Mouse (Mus musculus): Measurements from ENCODE around the gene Nr1d2. TPM values are rescaled to one million over a fixed set of nuclear protein-coding genes. Genes with fewer than 3 reads are reported as not detected.
"Not testable (repeated sequence)": the region's sequence is repeated elsewhere in the genome, so short reads cannot be mapped to it uniquely, and the experiment has no call there.

Gene Nr1d2
- polyA plus RNA-seq, 1 experiment from 2014 or later: 4.0 TPM

- Histone ChIP-seq H3K4me3 (ENCODE audit: low read depth, low read length) (peak within 1 kb of the TSS; percentile 95), H3K9ac (ENCODE audit: low read depth, low read length) (peak within 1 kb of the TSS; percentile 99), H3K27ac (ENCODE audit: low read depth, low read length) (peak within 1 kb of the TSS; percentile 70), H3K9me3 (ENCODE audit: control insufficient read depth, low read length) (no peaks in the 10 kb centered on the region), H3K4me1 (replicated peaks; ENCODE audit: control insufficient read depth, insufficient read depth, low read length) (0 out of 2 replicates have a peak, but pooled peaks cover 2% of the 10 kb centered on the region), H3K27me3 (replicated peaks; ENCODE audit: control insufficient read depth, insufficient read depth, low read length) (no peaks in the 10 kb centered on the region), H3K4me2 (peak within 1 kb of the TSS; percentile 80), H3K36me3 (ENCODE audit: control insufficient read depth, insufficient read depth, low read length) (peaks cover 20% of the 10 kb centered on the region)
- ATAC-seq (replicated peaks; ENCODE audit: low FRiP score) (peak; percentile 99), DNase-seq (ENCODE audit: low spot score) (peak; percentile 97)
- WGBS: under 1% methylated on average over 77 of the region's 78 CpGs
These were observed 31.9 kb upstream of the Nr1d2 start, which contains the start of the genes Nkiras1 and Rpl15 for GRCm38 (mm10) chr14:18270529-18271441. Nkiras1 (plus strand) TSS chr14:18271136. Rpl15 (minus strand) TSS chr14:18271391.

- not testable (repeated sequence) for H3K9me3 ChIP-seq (ENCODE audit: control insufficient read depth, low read length); DNase-seq (ENCODE audit: low spot score)
These were observed 31.1 kb upstream of the Nr1d2 start for GRCm38 (mm10) chr14:18269947-18270528.

DNA sequence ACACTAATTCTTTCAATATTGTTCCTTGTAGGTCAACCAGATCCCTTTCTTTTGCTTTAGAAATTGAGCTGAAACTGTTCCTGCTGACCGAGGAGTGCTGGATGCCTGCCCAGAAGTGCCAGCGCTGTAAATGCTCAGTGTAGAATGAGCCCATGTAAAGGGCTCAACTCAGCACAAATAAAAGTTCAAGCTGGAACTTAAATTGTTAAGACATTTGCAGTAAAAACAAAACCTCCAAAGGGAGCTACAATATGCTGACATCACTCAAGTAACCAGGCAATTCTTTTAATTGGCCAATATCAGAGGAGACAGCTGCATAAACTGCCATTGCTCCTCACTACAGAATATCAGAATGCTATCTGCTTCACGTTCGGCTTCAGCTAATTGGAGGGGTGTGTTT, 24.5 kb upstream of the Nr1d2 start:
- Histone ChIP-seq H3K27me3 (replicated peaks; ENCODE audit: control insufficient read depth, insufficient read depth, low read length) (no peaks in the 10 kb centered on the region), H3K9ac (ENCODE audit: low read depth, low read length) (no peak overlapping the region), H3K4me3 (ENCODE audit: low read depth, low read length) (no peak overlapping the region), H3K27ac (ENCODE audit: low read depth, low read length) (no peak overlapping the region), H3K9me3 (ENCODE audit: control insufficient read depth, low read length) (no peaks in the 10 kb centered on the region), H3K4me2 (no peak overlapping the region), H3K4me1 (replicated peaks; ENCODE audit: control insufficient read depth, insufficient read depth, low read length) (no peaks in the 10 kb centered on the region), H3K36me3 (ENCODE audit: control insufficient read depth, insufficient read depth, low read length) (peaks cover 10% of the 10 kb centered on the region)
- ATAC-seq (replicated peaks; ENCODE audit: low FRiP score) (no peak), DNase-seq (ENCODE audit: low spot score) (no peak)
- WGBS: 71% methylated on average over 4 of the region's 4 CpGs

More at GRCm38 (mm10) chr14:18269947-18270528, 31.1 kb upstream of the Nr1d2 start:
- ATAC-seq (replicated peaks; ENCODE audit: low FRiP score); H3K4me1 ChIP-seq (replicated peaks; ENCODE audit: control insufficient read depth, insufficient read depth, low read length); H3K27me3 ChIP-seq (replicated peaks; ENCODE audit: control insufficient read depth, insufficient read depth, low read length): not testable (repeated sequence)
- WGBS: under 1% methylated on average over 21 of the region's 24 CpGs
- Histone ChIP-seq H3K4me2 (peak overlapping the region; percentile 80), H3K36me3 (ENCODE audit: control insufficient read depth, insufficient read depth, low read length) (peaks cover 20% of the 10 kb centered on the region), H3K9ac (ENCODE audit: low read depth, low read length) (peak overlapping the region; percentile 99), H3K27ac (ENCODE audit: low read depth, low read length) (peak overlapping the region; percentile 70), H3K4me3 (ENCODE audit: low read depth, low read length) (peak overlapping the region; percentile 95)

DNA sequence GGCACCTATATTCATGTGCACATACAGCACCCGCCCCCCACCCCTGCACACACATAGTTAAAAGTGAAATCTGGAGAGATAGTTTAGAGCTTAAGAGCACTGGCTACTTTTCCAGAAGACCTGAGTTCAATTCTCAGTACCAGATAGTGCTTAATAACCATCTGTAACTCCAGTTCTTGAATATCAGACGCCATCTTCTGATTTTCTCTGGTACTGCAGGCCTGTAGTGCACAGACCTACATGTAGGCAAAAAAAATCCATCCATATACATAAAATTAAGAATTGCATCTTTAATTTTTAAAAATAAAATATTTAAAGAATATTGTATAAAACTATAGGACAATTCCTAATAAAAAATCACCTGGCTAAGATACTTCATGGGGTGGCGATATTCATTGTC, 22.3 kb upstream of the Nr1d2 start:
- Histone ChIP-seq H3K36me3 (ENCODE audit: control insufficient read depth, insufficient read depth, low read length) (no peaks in the 10 kb centered on the region), H3K4me2 (no peak overlapping the region), H3K4me3 (ENCODE audit: low read depth, low read length) (no peak overlapping the region), H3K27ac (ENCODE audit: low read depth, low read length) (no peak overlapping the region), H3K9ac (ENCODE audit: low read depth, low read length) (no peak overlapping the region), H3K9me3 (ENCODE audit: control insufficient read depth, low read length) (no peaks in the 10 kb centered on the region), H3K4me1 (replicated peaks; ENCODE audit: control insufficient read depth, insufficient read depth, low read length) (no peaks in the 10 kb centered on the region), H3K27me3 (replicated peaks; ENCODE audit: control insufficient read depth, insufficient read depth, low read length) (no peaks in the 10 kb centered on the region)
- no peak for ATAC-seq (replicated peaks; ENCODE audit: low FRiP score)
- DNase-seq (ENCODE audit: low spot score): no peak
- WGBS: 78% methylated on average over 3 of the region's 3 CpGs

DNA sequence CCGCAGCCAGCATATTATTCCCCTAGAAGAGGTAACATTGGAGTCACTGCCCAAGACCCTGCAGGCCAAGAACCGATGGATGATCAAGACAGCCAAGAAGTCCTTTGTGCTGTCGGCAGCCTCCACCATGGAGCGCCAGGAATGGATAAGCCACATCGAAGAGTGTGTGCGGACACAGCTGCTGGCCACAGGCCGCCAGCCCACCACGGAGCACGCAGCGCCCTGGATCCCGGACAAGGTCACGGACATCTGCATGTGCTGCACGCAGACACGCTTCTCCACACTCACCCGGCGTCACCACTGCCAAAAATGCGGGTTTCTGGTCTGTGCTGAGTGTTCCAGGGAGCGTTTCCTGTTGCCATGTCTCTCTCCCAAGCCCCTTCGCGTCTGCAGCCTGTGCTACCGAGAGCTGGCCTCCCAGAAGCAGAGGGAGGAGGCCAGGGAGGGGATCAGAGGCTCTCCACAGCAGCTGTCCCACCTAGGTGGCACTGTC, 3.8 kb upstream of the Nr1d2 start:
- 75% methylated on average over 21 of the region's 21 CpGs for WGBS
- DNase-seq (ENCODE audit: low spot score): no peak

GRCm38 (mm10) chr14:18241786-18242185, 2.9 kb upstream of the Nr1d2 start:
- Histone ChIP-seq H3K9ac (ENCODE audit: low read depth, low read length) (no peak overlapping the region), H3K4me1 (replicated peaks; ENCODE audit: control insufficient read depth, insufficient read depth, low read length) (no peaks in the 10 kb centered on the region; the same call in 1 of the 2 replicates), H3K27ac (ENCODE audit: low read depth, low read length) (no peak overlapping the region), H3K27me3 (replicated peaks; ENCODE audit: control insufficient read depth, insufficient read depth, low read length) (no peaks in the 10 kb centered on the region), H3K36me3 (ENCODE audit: control insufficient read depth, insufficient read depth, low read length) (no peaks in the 10 kb centered on the region), H3K4me2 (no peak overlapping the region), H3K4me3 (ENCODE audit: low read depth, low read length) (no peak overlapping the region), H3K9me3 (ENCODE audit: control insufficient read depth, low read length) (no peaks in the 10 kb centered on the region)
- WGBS: 90% methylated on average over 4 of the region's 4 CpGs
- DNase-seq (ENCODE audit: low spot score) (no peak), ATAC-seq (replicated peaks; ENCODE audit: low FRiP score) (no peak)

More for the DNA sequence above, 3.8 kb upstream of the Nr1d2 start:
- no peaks in the 10 kb centered on the region for H3K36me3 ChIP-seq (ENCODE audit: control insufficient read depth, insufficient read depth, low read length)
- H3K9ac ChIP-seq (ENCODE audit: low read depth, low read length): no peak overlapping the region
- H3K4me1 ChIP-seq (replicated peaks; ENCODE audit: control insufficient read depth, insufficient read depth, low read length): no peaks in the 10 kb centered on the region
- no peaks in the 10 kb centered on the region for H3K9me3 ChIP-seq (ENCODE audit: control insufficient read depth, low read length)
- H3K4me3 ChIP-seq (ENCODE audit: low read depth, low read length): no peak overlapping the region
- no peak for ATAC-seq (replicated peaks; ENCODE audit: low FRiP score)
- no peak overlapping the region for H3K4me2 ChIP-seq
- no peak overlapping the region for H3K27ac ChIP-seq (ENCODE audit: low read depth, low read length)
- no peaks in the 10 kb centered on the region for H3K27me3 ChIP-seq (replicated peaks; ENCODE audit: control insufficient read depth, insufficient read depth, low read length)

DNA sequence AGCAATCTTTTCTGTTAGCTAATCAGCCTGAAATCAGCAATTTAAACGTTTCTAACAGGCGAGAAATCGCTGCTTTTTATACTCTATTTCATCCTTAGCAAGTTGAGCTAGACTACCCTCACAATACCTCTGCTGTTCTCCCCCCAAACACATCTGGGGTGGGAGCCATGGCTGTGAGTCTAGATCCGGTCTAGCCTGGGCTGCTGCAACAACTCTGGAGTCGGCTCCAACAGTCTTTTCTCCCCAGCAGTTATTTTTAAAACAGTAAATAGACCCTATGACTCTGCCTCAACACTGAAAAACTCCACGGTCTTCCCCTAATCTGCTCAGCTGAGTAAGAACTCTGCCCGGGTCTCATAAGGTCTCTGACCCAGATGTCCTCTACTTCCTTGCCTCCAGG, 1.2 kb upstream of the Nr1d2 start:
- no peak overlapping the region for H3K9ac ChIP-seq (ENCODE audit: low read depth, low read length)

GRCm38 (mm10) chr14:18238131-18238749, 687 bp downstream of the Nr1d2 start:
- no peaks in the 10 kb centered on the region for H3K9me3 ChIP-seq (ENCODE audit: control insufficient read depth, low read length)
- peak; percentile 89 for ATAC-seq (replicated peaks; ENCODE audit: low FRiP score)
- under 1% methylated on average over 70 of the region's 71 CpGs for WGBS

More for the DNA sequence above, 1.2 kb upstream of the Nr1d2 start:
- ATAC-seq (replicated peaks; ENCODE audit: low FRiP score) (no peak), DNase-seq (ENCODE audit: low spot score) (no peak)
- Histone ChIP-seq H3K4me3 (ENCODE audit: low read depth, low read length) (no peak overlapping the region), H3K27ac (ENCODE audit: low read depth, low read length) (no peak overlapping the region), H3K4me1 (replicated peaks; ENCODE audit: control insufficient read depth, insufficient read depth, low read length) (no peaks in the 10 kb centered on the region; the same call in 1 of the 2 replicates), H3K36me3 (ENCODE audit: control insufficient read depth, insufficient read depth, low read length) (no peaks in the 10 kb centered on the region), H3K9me3 (ENCODE audit: control insufficient read depth, low read length) (no peaks in the 10 kb centered on the region), H3K4me2 (no peak overlapping the region), H3K27me3 (replicated peaks; ENCODE audit: control insufficient read depth, insufficient read depth, low read length) (no peaks in the 10 kb centered on the region)
- WGBS: 52% methylated on average over 7 of the region's 7 CpGs

More at GRCm38 (mm10) chr14:18238131-18238749, 687 bp downstream of the Nr1d2 start:
- no peaks in the 10 kb centered on the region for H3K36me3 ChIP-seq (ENCODE audit: control insufficient read depth, insufficient read depth, low read length)
- H3K4me1 ChIP-seq (replicated peaks; ENCODE audit: control insufficient read depth, insufficient read depth, low read length): no peaks in the 10 kb centered on the region; the same call in 1 of the 2 replicates
- peak overlapping the region; percentile 73 for H3K27ac ChIP-seq (ENCODE audit: low read depth, low read length)
- H3K4me3 ChIP-seq (ENCODE audit: low read depth, low read length): peak overlapping the region; percentile 77
- DNase-seq (ENCODE audit: low spot score): peak; percentile 97
- peak overlapping the region; percentile 70 for H3K9ac ChIP-seq (ENCODE audit: low read depth, low read length)
- peak overlapping the region; percentile 95 for H3K4me2 ChIP-seq
- H3K27me3 ChIP-seq (replicated peaks; ENCODE audit: control insufficient read depth, insufficient read depth, low read length): no peaks in the 10 kb centered on the region

Measured in liver, embryonic 11.5 days (tissue).